Mouse (Mus musculus) erythroblast, embryonic 14.5 days (primary cell): ENCODE data around the gene Ralgds.

Experiments used
- GATA1 ChIP-seq: IDR thresholded peaks from 2 replicates; pipeline ENCODE4 v1.6.1; 2012; ENCODE audit warnings: low read length, inconsistent platforms, mixed read lengths
- TAL1 ChIP-seq: IDR thresholded peaks from 3 replicates; pipeline ENCODE4 v1.6.1; 2012; ENCODE audit warnings: low read length, inconsistent platforms, mixed read lengths

DNA sequence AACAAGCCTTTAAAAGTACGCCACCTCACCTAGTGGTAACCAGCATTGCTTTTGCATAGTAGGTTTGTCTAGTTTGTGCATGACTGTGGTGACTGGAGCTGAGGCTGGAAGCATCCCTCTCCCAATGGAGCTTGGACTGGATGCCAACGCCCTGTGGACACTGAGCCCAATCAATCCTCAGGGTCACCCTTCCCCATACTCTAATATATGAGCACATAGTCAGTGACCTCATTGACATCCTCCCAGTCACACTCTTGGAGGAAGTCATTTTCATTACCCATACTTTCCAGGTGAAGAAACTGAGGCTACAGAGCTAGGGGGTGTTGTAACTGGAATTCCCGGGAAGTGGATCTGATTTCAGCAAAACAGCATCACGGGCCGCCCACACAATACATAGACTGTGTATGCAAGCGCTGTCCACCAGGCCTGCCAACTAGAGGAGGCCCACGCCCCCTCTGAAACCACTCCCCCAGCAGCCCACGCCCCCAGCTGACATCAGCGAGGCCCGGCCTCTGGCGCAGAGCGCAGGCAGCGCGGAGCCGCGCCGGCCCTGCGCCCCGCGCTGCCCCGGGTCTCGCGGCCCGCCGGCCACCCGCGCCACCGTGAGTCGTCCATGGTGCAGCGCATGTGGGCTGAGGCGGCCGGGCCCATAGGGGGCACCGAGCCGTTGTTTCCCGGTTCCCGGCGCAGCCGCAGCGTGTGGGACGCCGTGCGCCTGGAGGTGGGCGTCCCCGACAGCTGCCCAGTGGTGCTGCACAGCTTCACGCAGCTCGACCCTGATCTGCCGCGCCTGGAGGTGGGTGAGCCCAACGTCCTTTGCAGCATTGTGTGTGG, 20.2 kb downstream of the Ralgds start:
- TF ChIP-seq TAL1: no peak
- no peak for TF ChIP-seq GATA1
